Mouse (Mus musculus) embryonic facial prominence, embryonic 10.5 days (tissue): ENCODE results near the gene Kat14. TPM values are rescaled to one million over a fixed set of nuclear protein-coding genes. Genes with fewer than 3 reads are reported as not detected.

Experiments used
- DNase-seq: peaks from one replicate; pipeline ENCODE4 v3.0.0-alpha.2; 2017; ENCODE audit warnings: low spot score
- H3K27ac ChIP-seq: fragments of 300-500 bp; sonication (generic); replicated peaks from 2 replicates; pipeline ENCODE4 v1.5.1; 2016; ENCODE audit warnings: mild to moderate bottlenecking
- H3K27me3 ChIP-seq: fragments of 300-500 bp; sonication (generic); replicated peaks from 2 replicates; pipeline ENCODE4 v1.6.1; 2016; ENCODE audit warnings: low read depth, mild to moderate bottlenecking; ENCODE audit not compliant: poor library complexity, severe bottlenecking
- H3K36me3 ChIP-seq: fragments of 300-500 bp; sonication (generic); replicated peaks from 2 replicates; pipeline ENCODE4 v1.6.1; 2016; ENCODE audit warnings: mild to moderate bottlenecking, moderate library complexity
- H3K4me1 ChIP-seq: fragments of 300-500 bp; sonication (generic); 2 replicates; pipeline ENCODE4 v1.6.1; 2016
- H3K4me3 ChIP-seq: fragments of 300-500 bp; sonication (generic); 2 replicates; pipeline ENCODE4 v1.5.1; 2016; ENCODE audit warnings: mild to moderate bottlenecking, moderate library complexity
- H3K9me3 ChIP-seq: fragments of 300-500 bp; sonication (generic); 2 replicates; pipeline ENCODE4 v1.6.1; 2016; ENCODE audit warnings: mild to moderate bottlenecking
- WGBS: fragments of 180-500 bp; shearing (Covaris S2); methylation state at CpG from one replicate; pipeline ENCODE4 v1.1.7; 2016; 5-methylcytosine and 5-hydroxymethylcytosine counted together
- polyA plus RNA-seq: library from polyadenylated mRNA; unstranded; fragments of >200 nt; fragmentation: Nextera tagmentation; extraction: Ambion mirVana; gene quantifications from 2 replicates; pipeline ENCODE4 v1.2.1, GENCODE M21; 2016

Gene Kat14
- polyA plus RNA-seq, 1 experiment from 2014 or later, result 65.7 TPM

DNA sequence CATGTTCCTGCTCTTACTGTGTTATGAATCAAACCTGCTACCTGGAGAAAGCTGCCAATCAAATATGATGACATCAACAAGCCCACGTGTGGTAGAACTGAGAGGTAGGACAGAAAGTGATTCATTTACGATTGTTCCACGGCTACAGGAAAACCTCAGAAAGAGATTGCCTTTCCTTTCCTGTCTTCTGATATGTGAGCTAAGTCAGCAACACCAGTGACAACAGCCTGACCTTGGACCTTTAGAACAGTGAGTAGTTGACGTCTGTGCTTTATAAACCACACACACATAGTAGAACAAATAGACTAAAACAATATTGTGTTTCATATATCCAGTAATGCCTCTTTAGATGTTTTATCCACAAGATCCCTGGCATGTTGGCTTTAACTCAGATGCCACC is 25.6 kb upstream of the Kat14 start:
- H3K27ac ChIP-seq, result no peak overlapping the region
- H3K27me3 ChIP-seq, result no peaks in the 10 kb centered on the region
- H3K4me1 ChIP-seq, result no peaks in the 10 kb centered on the region
- H3K4me3 ChIP-seq, result no peak overlapping the region
- no peak for DNase-seq
- WGBS, result 85% methylated on average over 4 of the region's 4 CpGs
- H3K36me3 ChIP-seq, result no peaks in the 10 kb centered on the region
- no peaks in the 10 kb centered on the region for H3K9me3 ChIP-seq

DNA sequence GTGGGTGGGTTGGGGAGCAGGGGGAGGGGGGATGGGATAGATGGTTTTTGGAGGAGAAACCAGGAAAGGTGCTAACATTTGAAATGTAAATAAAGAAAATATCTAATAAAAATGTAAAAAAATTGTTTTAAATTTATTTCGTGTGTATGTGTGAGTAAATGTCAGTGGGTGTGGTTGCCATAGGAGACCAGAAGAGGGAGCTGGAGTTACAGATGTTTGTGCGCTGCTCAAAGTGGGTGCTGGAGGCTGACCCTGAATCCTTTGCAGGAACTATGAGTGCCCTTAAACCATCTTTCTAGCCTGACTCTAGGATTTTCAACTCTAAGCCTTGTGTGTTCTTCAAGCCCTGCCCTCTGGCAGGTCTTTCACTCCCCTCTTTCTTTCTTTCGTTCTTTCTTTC is 20.3 kb upstream of the Kat14 start:
- 64% methylated on average over 3 of the region's 3 CpGs for WGBS
- no peak overlapping the region for H3K27ac ChIP-seq

DNA sequence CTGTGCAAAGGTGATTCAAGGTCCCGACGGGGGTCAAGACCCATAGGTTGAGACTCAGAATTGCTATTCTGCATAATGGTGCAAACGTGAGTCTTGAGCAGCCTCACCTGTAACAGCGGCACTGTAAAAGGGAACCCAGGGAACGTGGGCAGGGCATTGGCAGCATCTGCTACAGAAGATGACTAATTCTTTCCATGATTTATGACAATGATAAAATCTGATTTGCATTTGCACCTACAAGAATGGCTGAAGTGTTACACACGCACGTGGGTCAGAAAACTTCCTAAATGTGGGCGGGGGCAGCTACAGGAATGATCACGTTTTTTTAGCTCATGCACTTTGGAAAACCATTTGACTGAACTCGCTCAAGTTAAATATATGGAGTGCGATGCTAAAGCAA is 15.9 kb upstream of the Kat14 start:
- no peaks in the 10 kb centered on the region for H3K4me1 ChIP-seq
- WGBS, result 89% methylated on average over 11 of the region's 11 CpGs
- H3K36me3 ChIP-seq, result no peaks in the 10 kb centered on the region
- H3K27me3 ChIP-seq, result no peaks in the 10 kb centered on the region
- H3K4me3 ChIP-seq, result no peak overlapping the region
- H3K9me3 ChIP-seq, result no peaks in the 10 kb centered on the region
- no peak for DNase-seq
- H3K27ac ChIP-seq, result no peak overlapping the region

More for the DNA sequence above, 20.3 kb upstream of the Kat14 start:
- no peak for DNase-seq
- Histone ChIP-seq H3K4me1 (no peaks in the 10 kb centered on the region), H3K4me3 (no peak overlapping the region), H3K9me3 (no peaks in the 10 kb centered on the region), H3K36me3 (no peaks in the 10 kb centered on the region), H3K27me3 (no peaks in the 10 kb centered on the region)

GRCm38 (mm10) chr2:144369020-144369421 is 238 bp downstream of the Kat14 start:
- Histone ChIP-seq H3K27me3 (no peaks in the 10 kb centered on the region), H3K27ac (peak overlapping the region; percentile 96), H3K9me3 (no peaks in the 10 kb centered on the region), H3K4me3 (peak overlapping the region; percentile 90), H3K4me1 (peaks cover 18% of the 10 kb centered on the region), H3K36me3 (peaks cover 12% of the 10 kb centered on the region)
- no peak for DNase-seq
- WGBS, result under 1% methylated on average over 43 of the region's 43 CpGs

- no peak for DNase-seq
- H3K4me1 ChIP-seq, result peaks cover 18% of the 10 kb centered on the region
- H3K27me3 ChIP-seq, result no peaks in the 10 kb centered on the region
- peak overlapping the region; percentile 96 for H3K27ac ChIP-seq
- 4% methylated on average over 12 of the region's 12 CpGs for WGBS
- peaks cover 17% of the 10 kb centered on the region for H3K36me3 ChIP-seq
- no peaks in the 10 kb centered on the region for H3K9me3 ChIP-seq
- peak overlapping the region; percentile 90 for H3K4me3 ChIP-seq
Measured at GRCm38 (mm10) chr2:144369511-144369910, 728 bp downstream of the Kat14 start.

DNA sequence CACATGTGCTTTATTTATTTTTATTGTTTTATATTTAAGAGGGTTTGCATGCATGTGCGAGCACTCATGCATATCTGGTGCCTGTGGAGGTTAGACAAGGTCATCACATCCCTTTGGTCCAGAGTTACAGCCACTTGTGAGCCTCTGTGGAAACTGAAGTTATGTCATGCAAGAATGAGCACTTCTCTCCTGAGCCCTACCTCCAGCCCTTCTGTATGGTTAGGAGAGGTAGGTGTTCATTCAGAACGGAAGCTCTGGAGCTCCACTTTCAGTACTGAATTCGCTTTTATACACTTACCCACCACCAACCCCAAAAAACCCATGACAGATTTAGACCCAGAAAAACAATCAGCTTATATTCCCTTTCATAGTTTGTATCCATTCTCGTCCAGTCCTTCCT is 2.8 kb downstream of the Kat14 start:
- Histone ChIP-seq H3K4me1 (peaks cover 18% of the 10 kb centered on the region), H3K27me3 (no peaks in the 10 kb centered on the region), H3K27ac (no peak overlapping the region), H3K9me3 (no peaks in the 10 kb centered on the region), H3K36me3 (peaks cover 38% of the 10 kb centered on the region), H3K4me3 (no peak overlapping the region)
- DNase-seq, result no peak
- 85% methylated on average over 4 of the region's 4 CpGs for WGBS

DNA sequence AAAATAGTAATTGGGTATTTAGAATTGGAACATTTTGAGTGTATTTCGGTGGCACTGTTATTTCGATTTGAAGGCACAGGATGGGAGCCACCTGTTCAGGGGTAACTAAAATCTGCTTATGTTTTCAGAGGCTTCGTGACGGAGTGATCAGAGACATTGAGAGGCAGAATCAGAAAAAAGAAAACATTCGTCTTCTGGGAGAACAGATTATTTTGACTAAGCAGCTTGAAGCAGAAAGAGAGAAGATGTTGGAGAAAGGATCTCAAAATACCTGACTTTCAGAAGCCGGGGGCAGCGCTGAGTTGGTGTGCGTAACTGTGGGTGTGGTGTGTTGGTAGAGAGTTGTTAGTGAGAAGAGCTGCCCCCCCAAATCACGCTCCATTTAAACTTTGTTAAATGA is 4.3 kb downstream of the Kat14 start:
- 96% methylated on average over 9 of the region's 9 CpGs for WGBS
- Histone ChIP-seq H3K9me3 (no peaks in the 10 kb centered on the region), H3K27ac (no peak overlapping the region), H3K4me3 (no peak overlapping the region), H3K27me3 (no peaks in the 10 kb centered on the region), H3K36me3 (peaks cover 52% of the 10 kb centered on the region), H3K4me1 (peaks cover 18% of the 10 kb centered on the region)
- no peak for DNase-seq

DNA sequence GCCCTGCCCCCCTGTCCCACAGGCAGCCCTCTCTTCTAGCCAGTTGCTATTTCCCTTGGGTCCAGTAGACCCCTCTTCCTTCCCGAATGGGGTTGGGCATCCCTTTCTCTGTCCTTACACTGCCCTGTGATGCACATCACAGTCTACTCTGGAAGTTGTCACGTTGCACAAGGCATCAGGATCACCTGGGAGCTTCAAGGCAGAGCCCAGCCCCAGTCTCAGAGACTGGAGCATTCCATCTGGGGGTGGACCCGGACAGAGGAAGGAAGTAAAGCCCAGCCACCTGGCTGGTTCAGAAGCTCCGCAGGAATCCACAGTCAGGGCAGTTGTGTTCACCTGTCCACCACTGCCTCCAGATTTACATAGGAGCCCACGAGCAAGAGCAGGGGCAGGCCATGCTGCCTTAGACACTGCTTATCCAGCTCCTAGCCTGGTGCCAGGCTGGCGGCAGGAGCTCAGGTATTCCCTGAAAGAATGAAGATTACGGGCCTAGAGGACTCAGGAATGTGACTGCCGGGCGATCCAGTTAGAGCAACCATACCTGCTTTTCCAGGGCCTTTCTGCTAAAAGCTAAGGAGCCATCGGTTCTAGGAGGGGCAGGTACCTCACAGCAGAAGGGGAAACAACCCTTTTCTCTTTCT is 6.4 kb downstream of the Kat14 start:
- H3K27ac ChIP-seq, result no peak overlapping the region
- DNase-seq, result no peak
- no peaks in the 10 kb centered on the region for H3K9me3 ChIP-seq
- H3K27me3 ChIP-seq, result no peaks in the 10 kb centered on the region
- peaks cover 7% of the 10 kb centered on the region for H3K4me1 ChIP-seq
- H3K4me3 ChIP-seq, result no peak overlapping the region
- 82% methylated on average over 10 of the region's 10 CpGs for WGBS
- H3K36me3 ChIP-seq, result peaks cover 73% of the 10 kb centered on the region

DNA sequence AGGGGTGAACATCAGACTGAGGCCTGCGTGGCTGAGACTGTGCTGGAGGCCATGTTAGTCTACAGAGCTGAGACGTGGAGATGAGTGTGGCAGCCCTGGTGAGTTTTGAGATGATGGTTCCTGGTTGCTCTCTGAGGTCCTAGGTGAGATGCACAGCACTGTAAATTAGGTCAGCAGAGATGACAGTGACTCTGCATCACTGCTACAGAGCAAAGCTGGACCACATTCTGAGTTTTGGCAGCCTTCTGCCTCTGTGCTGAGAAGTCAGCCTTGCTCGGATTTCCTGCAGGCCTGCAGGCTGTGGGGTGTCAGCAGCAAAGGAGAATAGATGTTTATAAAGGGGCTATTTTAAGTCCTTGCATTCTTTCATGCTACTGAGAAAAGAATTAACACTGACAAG is 12.5 kb downstream of the Kat14 start:
- no peak for DNase-seq
- H3K36me3 ChIP-seq, result peaks cover 99% of the 10 kb centered on the region

DNA sequence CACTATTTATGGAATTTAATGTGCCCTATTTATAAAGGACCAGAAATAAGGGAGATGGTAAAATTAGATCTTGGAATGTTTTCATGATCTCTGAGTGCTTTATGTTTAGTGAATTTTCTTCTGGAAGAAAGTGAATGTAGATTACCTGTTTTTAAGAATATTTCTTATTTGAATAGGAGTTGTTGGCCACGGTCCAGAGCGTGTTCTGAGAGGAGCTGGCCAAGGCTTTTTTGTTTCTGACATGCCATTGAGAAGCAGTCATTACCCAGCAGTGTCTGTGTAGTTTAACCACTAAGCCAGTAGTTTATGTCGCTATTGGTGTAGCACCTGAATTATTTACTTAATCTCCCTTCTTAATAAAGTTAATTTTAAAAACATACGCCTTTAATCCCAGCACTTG is 13.0 kb downstream of the Kat14 start:
- Histone ChIP-seq H3K27me3 (no peaks in the 10 kb centered on the region), H3K4me1 (no peaks in the 10 kb centered on the region), H3K36me3 (peaks cover 99% of the 10 kb centered on the region), H3K4me3 (no peak overlapping the region), H3K9me3 (no peaks in the 10 kb centered on the region), H3K27ac (no peak overlapping the region)
- WGBS, result 96% methylated on average over 4 of the region's 4 CpGs
- no peak for DNase-seq

More for the DNA sequence above, 12.5 kb downstream of the Kat14 start:
- H3K4me3 ChIP-seq, result no peak overlapping the region
- no peak overlapping the region for H3K27ac ChIP-seq
- WGBS, result 80% methylated on average over 3 of the region's 3 CpGs
- no peaks in the 10 kb centered on the region for H3K9me3 ChIP-seq
- H3K4me1 ChIP-seq, result no peaks in the 10 kb centered on the region
- no peaks in the 10 kb centered on the region for H3K27me3 ChIP-seq

DNA sequence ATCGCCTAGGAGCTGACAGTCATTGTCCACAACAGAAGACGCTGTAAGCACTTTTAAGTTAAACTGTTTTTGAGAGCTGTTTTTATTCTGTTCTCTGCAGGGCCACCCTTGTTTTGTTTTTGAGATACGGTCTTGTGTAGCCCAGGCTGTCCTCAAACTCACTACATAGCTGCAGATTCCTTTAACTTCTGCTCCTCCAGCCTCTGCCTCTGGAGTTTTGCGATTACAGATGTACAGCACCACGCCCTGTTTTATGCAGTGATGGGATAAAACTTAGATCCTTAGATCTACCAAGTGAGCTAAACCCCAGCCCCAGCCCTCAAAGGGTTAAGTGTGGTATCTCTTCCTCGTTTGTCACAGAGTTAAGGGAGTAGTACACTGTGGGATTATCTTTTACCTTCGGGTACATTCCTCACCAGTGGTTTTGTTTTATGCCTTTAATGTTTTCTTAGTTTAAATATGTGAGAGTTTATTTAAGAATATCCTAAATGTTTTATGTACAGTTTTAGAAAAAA is 13.9 kb downstream of the Kat14 start:
- Histone ChIP-seq H3K9me3 (no peaks in the 10 kb centered on the region), H3K4me1 (no peaks in the 10 kb centered on the region), H3K36me3 (peaks cover 99% of the 10 kb centered on the region), H3K27ac (no peak overlapping the region), H3K27me3 (no peaks in the 10 kb centered on the region), H3K4me3 (no peak overlapping the region)
- WGBS, result 83% methylated on average over 7 of the region's 7 CpGs
- DNase-seq, result no peak

DNA sequence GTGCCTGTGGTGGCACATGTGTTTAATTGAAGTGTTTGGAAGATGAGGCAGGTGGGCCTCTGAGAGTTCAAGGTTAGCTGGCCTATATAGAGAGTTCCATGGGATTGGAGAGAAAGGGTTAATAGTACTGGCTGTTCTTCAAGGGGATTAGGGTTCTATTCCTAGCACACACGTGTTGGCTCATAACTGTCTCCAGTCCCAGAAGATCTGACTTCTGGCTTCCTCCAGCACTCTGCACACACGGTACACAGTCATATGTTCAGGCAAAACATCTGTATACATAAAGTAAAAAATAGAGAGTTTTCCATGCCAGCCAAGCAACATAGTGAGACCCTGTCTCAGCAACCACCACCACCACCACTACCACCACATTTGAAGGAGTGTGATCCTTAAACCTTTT is 17.5 kb downstream of the Kat14 start:
- 76% methylated on average over 2 of the region's 2 CpGs for WGBS
- Histone ChIP-seq H3K4me3 (no peak overlapping the region), H3K36me3 (peaks cover 97% of the 10 kb centered on the region), H3K27me3 (no peaks in the 10 kb centered on the region), H3K9me3 (no peaks in the 10 kb centered on the region), H3K27ac (no peak overlapping the region), H3K4me1 (no peaks in the 10 kb centered on the region)
- DNase-seq, result no peak

DNA sequence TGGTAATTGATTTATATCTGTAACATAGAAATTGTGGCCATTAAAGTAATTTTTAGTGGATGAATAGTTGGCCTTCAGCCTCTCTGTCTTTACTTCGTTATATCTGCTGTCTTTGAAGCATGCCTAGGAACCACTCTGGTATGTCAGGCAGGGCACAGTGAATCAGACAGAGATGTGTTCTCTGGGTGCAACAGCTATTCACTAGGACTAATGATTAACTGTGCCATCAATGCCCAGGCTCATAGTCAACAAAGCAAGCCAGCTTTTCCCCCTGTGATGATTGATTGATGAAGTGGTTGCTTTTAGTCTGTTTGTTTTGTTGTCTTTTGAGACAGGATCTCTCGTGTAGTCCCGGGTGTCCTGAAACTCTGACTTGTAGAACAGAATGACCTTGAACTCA is 19.6 kb downstream of the Kat14 start:
- H3K4me1 ChIP-seq, result no peaks in the 10 kb centered on the region
- no peak for DNase-seq
- WGBS, result 87% methylated on average over 3 of the region's 3 CpGs
- H3K9me3 ChIP-seq, result no peaks in the 10 kb centered on the region
- no peak overlapping the region for H3K27ac ChIP-seq
- H3K27me3 ChIP-seq, result no peaks in the 10 kb centered on the region
- H3K36me3 ChIP-seq, result peaks cover 97% of the 10 kb centered on the region
- H3K4me3 ChIP-seq, result no peak overlapping the region
